Mouse (Mus musculus): ENCODE measurements around the gene Ccm2.

DNA sequence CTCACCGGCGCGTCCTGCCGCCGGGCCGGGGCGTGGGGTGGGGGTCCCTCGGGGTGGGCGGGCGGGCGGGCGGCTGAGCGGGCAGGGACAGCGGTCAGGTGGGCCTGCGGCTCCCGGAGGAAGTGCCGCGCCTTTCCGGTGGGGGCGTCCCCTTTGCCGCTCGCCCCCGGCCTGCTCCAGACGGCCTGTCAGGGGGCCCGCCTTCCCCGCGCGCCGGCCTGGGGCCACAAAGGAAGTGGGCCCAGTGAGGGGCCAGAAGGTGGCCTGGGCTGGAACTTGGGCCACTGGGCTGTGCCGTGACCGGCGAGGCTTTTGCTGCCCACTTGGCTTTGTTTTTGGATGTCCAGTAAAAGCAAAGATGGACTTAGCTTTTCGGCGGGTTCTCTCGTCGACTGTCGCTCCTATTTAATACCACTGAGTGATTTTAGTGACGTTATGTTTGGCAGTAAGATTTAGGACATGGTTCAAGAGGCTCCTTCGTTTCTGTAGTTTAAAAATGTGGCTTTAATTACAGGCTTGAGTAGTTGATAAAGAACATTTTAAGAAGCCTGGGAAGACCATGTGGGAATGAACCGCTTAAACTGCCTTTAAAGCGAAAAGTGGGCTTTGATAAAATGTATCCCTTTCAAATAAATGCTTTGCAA is 472 bp downstream of the Ccm2 start:
- TF ChIP-seq GATA1 (IDR thresholded peaks at IDR 0.05; ENCODE audit: borderline replicate concordance, low read length) (no peak), FLI1 (IDR thresholded peaks at IDR 0.05; ENCODE audit: low read length) (no peak)
